Mouse (Mus musculus): ENCODE measurements around the gene Zfp541.

Zfp541 gene

GRCm38 (mm10) chr7:16083361-16083760, 21.7 kb downstream of the Zfp541 start:
- DNase-seq: no peak

- no peak for DNase-seq
Measured at GRCm38 (mm10) chr7:16087587-16087986, 26.0 kb downstream of the Zfp541 start.

DNA sequence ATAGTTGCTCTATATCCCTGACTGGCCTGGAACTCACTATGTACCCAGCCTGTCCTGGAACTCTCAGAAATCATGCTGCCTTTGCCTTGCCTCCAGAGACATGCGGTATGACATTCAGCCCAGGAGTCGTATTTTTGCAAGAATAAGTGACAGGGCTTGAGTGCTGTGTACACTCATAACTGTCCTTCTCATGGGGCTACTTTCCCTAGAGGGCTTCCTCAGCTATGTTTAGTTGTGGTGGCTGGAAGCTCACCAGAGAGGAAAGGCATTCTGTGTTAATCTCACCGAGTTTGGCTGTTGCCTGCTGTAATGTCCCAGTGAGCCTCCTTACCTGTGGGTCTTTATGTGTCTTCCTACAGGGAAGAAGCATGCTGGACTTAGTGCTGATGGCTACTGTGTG, 33.0 kb downstream of the Zfp541 start:
- DNase-seq: no peak

GRCm38 (mm10) chr7:16098021-16099017, 36.7 kb downstream of the Zfp541 start, which contains the start of gene Napa:
Gene Napa (plus strand): TSS chr7:16098458.
- peak; percentile 99 for DNase-seq

DNA sequence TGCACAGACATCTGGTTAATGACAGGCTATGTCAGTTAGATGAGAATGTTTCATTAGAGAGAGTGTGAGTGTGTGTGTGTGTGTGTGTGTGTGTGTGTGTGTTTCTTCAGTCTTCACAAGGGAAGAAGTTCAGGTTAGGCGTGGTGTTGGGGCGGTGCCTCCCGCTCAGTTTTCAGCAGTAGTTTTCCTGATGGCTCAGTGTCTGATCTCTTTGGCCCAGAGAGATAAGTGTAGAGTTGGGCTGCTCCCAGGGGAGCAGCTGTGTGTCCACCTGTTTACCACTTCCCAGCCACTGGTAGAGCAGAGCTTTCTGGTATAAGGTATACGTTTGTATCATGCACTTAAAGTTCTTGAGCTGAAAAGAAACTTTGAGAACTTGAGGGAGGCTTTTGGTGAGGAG, 38.3 kb downstream of the Zfp541 start:
- DNase-seq: no peak

DNA sequence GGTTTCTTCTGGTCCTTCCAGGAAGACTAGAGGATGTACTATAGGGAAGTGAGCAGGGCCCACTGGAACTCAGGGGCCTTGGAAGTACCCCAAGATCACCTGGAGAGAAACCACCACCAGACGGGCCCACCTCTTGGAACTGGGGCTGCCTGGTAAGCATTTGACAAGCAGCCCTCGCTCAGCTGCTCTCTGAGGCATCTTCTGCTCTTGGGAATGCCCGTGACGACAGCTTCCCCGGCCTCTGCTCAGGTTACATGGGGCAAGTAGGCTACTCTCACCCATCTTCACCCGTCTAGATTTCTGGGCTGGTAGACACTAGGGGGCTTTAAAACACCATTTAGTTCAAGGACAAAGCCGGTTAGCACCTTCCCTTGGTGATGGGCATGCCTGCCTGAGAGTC, 39.5 kb downstream of the Zfp541 start:
- no peak for DNase-seq

- DNase-seq: no peak
Measured at GRCm38 (mm10) chr7:16101726-16102475, 40.3 kb downstream of the Zfp541 start.

DNA sequence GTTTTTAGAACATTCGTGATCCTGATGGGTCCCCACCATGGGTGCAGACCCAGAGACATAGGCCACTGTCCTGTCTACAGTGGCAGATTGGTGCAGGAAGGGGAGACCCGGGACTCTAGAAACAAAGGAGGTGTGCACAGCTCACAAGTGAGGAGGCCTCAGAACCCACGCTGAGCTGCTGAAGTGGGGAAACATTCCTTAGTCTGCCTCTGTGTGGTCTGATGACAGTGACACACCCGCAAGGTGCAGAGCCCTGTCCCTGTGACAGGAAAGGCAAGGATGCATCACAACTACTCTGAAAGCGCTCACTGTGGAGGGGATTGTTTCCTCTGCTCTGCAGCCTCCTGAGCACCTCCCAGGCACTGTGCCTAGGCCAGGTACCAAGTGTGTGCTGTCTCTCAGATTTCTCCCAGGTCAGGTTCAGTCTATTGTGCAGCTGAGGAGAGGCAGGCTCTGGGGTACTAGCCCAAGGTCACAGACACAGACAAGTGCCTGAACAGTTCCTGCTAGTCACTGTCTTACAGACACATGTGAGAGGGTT, 41.1 kb downstream of the Zfp541 start:
- no peak for DNase-seq

GRCm38 (mm10) chr7:16103760-16104159, 42.1 kb downstream of the Zfp541 start:
- peak; percentile 5 for DNase-seq

DNA sequence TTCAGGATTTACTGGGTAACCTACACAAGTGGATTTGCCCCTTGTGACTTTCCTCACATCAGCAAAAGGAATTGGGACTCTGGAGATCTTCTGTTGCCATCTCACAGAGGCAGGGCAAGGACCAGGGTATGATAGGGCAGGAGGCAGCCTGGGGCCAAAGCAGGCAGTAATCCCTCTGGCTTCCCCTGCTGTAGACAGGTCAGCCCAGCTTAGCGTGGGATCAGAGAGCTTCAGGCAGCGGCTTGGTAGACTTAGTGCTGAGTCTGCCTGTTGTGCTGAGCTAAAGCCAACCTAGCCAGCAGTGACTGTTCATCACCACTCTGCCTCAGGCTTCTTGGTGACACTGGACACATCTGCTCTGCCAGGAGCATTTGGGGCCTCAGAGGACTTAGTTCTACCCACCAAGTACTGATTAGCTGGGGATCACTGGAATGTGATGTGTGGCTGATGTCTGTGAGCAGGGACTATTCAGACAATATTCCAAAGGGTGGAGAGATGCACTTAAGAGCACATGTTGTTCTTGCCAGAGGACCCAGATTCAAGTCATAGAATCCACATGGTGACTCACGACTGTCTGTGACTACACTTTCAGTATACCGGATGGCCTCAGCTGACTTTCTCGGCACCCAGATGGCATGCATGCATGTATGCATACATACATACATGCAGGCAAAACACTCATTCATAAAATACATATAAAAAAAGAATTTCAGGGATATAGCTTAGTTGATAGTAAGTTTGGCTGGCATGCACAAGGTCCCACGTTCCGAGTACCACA, 43.2 kb downstream of the Zfp541 start:
- no peak for DNase-seq

DNA sequence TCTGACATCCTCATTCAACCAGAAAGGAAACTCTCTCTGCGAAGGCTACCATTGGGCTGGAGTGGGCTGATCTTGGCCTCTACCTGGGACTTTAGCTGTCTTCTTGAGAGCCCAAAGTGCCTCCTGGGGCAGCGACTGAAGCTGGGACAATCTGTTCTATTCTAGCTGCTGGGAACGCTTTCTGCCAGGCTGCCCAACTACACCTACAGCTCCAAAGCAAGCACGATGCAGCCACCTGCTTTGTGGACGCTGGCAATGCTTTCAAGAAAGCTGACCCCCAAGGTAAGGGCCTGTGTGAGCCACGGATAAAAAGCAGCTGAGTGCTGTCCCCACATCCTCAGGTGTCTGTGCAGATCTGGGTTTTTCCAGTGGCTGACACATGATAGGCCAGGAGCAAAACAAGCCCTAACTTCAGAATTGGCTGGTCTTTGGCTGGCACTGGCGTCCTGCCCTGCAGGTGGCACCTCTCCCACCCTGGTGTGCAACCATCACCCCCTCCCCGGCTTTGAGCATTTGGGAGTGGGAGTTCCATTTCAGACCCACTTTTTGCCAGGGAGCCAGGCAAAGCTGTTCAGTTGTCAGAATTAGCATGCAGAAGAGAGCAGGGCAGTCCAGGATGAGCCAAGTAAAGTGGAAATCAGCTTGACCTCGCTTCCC, 47.4 kb downstream of the Zfp541 start:
- DNase-seq: no peak

DNA sequence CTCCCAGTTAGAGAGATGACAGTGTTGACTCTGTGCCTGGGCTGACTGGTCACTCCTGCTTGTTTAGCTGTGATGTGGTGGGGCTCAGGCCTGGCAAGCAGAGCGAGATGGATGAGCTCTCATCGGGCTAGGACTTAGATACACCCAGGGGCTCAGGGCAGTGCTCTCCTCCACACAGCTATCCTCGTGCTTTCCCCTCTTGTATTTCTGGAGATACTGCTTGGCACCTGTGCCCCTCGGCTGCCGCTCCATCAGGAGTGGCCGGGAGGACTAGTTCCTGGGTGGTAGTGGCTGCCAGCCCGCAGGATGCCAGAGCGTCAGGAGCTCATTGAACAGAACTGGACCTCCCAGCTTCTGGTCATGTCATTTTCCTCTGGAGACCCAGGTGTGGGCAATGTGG, 48.5 kb downstream of the Zfp541 start:
- DNase-seq: no peak

DNA sequence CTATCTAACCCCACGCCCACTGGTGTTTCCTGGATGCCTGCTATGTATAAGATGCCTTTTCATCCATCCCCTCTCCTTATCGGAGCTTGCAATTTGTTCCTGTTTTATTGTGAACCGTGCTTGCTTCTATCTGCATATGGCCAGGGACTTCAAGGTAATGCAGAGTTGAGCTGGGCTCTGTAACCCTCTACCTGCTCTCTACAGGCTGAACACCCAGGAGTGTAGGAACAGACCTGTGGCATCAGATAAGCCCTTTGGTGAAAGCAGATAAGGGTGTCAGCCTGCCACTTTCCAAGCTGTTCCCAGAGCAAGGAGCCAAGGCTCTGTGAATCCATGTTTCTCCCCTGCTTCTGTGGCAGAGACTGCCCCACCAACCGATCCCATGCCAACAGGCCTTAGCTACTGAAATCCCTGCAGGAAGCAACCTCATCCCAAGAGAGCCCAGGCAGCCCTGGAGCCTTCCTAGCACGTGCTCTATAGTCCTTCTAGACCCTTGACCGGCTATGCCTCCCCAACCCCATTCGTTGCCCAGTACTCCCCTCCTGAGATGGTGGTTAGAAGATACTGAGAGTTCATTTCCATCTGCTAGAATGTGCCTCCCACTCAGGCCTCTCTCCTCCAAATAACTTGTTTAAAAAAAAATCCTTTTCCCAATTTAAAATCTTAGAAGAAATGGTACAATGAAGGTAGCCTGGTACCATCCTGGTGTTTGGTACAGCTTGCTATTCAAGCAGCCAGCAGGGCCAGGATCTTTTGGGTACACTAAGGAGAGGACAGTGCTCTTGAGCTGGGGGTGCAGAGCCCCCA, 49.9 kb downstream of the Zfp541 start:
- DNase-seq: no peak

DNA sequence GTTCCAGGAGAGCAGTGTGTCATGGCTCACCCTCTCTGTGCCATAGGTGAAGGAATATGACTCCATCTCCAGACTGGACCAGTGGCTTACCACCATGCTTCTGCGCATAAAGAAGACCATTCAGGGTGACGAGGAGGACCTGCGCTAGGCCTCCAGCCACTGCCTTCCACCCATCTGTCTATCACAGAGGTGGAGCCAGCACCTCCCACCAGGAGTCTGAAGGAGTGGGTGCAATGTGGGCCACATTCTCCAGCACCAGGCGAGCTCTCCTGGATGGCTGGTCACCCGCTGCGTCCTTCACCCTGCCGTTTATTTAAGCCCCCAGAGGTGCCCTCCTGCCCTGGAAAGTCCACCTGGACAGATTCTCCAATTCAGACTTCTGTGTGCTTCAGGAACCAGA, 54.8 kb downstream of the Zfp541 start:
- no peak for DNase-seq

- DNase-seq: no peak
Measured at GRCm38 (mm10) chr7:16117100-16117499, 55.5 kb downstream of the Zfp541 start.

- peak; percentile 93 for DNase-seq
Measured at GRCm38 (mm10) chr7:16119569-16120261, 58.1 kb downstream of the Zfp541 start, which contains the start of gene Kptn. Gene Kptn (plus strand): TSS chr7:16119895.

- no peak for DNase-seq
Measured at GRCm38 (mm10) chr7:16120262-16120600, 58.6 kb downstream of the Zfp541 start.

DNA sequence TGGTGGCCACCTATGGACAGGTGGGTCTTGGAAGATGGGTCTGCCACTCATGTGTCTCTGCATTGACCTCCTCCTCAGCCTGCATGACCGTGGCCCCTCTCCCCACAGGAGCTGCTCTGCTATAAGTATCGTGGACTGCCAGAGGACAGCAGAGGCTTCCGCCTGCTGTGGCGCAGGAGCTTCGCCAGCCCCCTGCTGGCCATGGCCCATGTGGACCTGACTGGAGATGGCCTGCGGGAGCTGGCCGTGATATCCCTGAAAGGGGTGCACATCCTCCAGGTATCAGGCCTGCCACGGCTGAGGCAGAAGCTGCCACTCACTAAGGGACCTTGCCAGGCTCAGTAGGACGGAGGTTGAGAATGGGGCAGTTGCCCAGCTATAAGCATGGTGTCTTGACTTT, 64.2 kb downstream of the Zfp541 start:
- no peak for DNase-seq

- DNase-seq: no peak
Measured at GRCm38 (mm10) chr7:16128344-16128743, 66.7 kb downstream of the Zfp541 start.

GRCm38 (mm10) chr7:16128899-16129298, 67.3 kb downstream of the Zfp541 start:
- DNase-seq: no peak

DNA sequence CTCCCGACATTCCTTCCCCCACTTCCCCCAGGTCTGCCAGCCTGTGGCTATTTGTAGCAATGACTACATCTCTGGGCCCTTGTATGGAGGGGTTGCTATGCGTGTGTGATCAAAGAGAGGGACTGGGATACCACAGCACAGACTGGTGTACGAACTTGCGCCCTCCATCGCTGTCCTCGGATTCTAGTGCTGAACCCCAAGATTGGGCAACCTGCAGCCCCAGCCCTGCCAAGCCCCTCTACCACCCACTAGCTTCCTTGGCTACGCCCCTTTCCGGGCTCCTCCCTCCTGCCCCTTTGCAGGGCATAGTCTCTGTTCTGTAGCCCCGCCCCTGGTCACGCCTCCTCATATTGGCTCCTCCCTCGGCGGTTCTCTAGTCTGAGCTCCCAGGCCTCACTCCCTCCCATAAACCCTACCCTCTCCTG, 67.8 kb downstream of the Zfp541 start, which contains the start of gene Slc8a2:
Slc8a2 (plus strand) TSS at position 406 of the 425 bp plus-strand sequence.
- DNase-seq: peak; percentile 88

All from embryo, embryonic 11 days (tissue).